Mouse (Mus musculus): ENCODE results near the gene Ppa1.
"Not testable (repeated sequence)": the region's sequence is repeated elsewhere in the genome, so short reads cannot be mapped to it uniquely, and the experiment has no call there.

Ppa1 gene

GRCm38 (mm10) chr10:61647790-61648736 is at the start of gene Ppa1:
TSS of gene Ppa1 (plus strand) at chr10:61648552.
- in situ Hi-C loops (cut with MboI, MseI), result no loop called here

- in situ Hi-C loops (cut with MboI, MseI), result loop anchor here (5.0 kb wide), 2 partner anchors 53 to 122 kb away; partner anchors contain the start of gene Lrrc20
These were observed 48.7 kb upstream of the Ppa1 start for GRCm38 (mm10) chr10:61599556-61600114.

- in situ Hi-C loops (cut with MboI, MseI), result loop anchor here (5.0 kb wide), 2 partner anchors 50 to 125 kb away; partner anchors contain the start of gene Lrrc20
These were observed 45.9 kb upstream of the Ppa1 start for GRCm38 (mm10) chr10:61602283-61603033.

- in situ Hi-C loops (cut with MboI, MseI), result loop anchor here (5.0 kb wide), 2 partner anchors 48 to 127 kb away; partner anchors contain the start of gene Lrrc20
These were observed 43.8 kb upstream of the Ppa1 start for GRCm38 (mm10) chr10:61604376-61605065.

- in situ Hi-C loops (cut with MboI, MseI), result not testable (repeated sequence)
These were observed 43.0 kb upstream of the Ppa1 start for GRCm38 (mm10) chr10:61605381-61605780.

GRCm38 (mm10) chr10:61605851-61606250 is 42.5 kb upstream of the Ppa1 start:
- in situ Hi-C loops (cut with MboI, MseI), result no loop called here

- in situ Hi-C loops (cut with MboI, MseI), result no loop called here
These were observed 40.1 kb upstream of the Ppa1 start for GRCm38 (mm10) chr10:61608233-61608632.

GRCm38 (mm10) chr10:61610650-61611235 is 37.6 kb upstream of the Ppa1 start:
- in situ Hi-C loops (cut with MboI, MseI), result no loop called here

GRCm38 (mm10) chr10:61614311-61614710 is 34.0 kb upstream of the Ppa1 start:
- in situ Hi-C loops (cut with MboI, MseI), result no loop called here

GRCm38 (mm10) chr10:61618528-61618927 is 29.8 kb upstream of the Ppa1 start:
- in situ Hi-C loops (cut with MboI, MseI), result no loop called here

- in situ Hi-C loops (cut with MboI, MseI), result no loop called here
These were observed 26.7 kb upstream of the Ppa1 start for GRCm38 (mm10) chr10:61621681-61622080.

- in situ Hi-C loops (cut with MboI, MseI), result not testable (repeated sequence)
These were observed 24.5 kb upstream of the Ppa1 start for GRCm38 (mm10) chr10:61623874-61624273.

- in situ Hi-C loops (cut with MboI, MseI), result no loop called here
These were observed 23.6 kb upstream of the Ppa1 start for GRCm38 (mm10) chr10:61624771-61625170.

- in situ Hi-C loops (cut with MboI, MseI), result no loop called here
These were observed 22.7 kb upstream of the Ppa1 start for GRCm38 (mm10) chr10:61625381-61626257.

GRCm38 (mm10) chr10:61626551-61626950 is 21.8 kb upstream of the Ppa1 start:
- in situ Hi-C loops (cut with MboI, MseI), result no loop called here

GRCm38 (mm10) chr10:61627195-61627937 is 21.0 kb upstream of the Ppa1 start:
- in situ Hi-C loops (cut with MboI, MseI), result no loop called here

- in situ Hi-C loops (cut with MboI, MseI), result no loop called here
These were observed 20.5 kb upstream of the Ppa1 start for GRCm38 (mm10) chr10:61627938-61628250.

GRCm38 (mm10) chr10:61632445-61632844 is 15.9 kb upstream of the Ppa1 start:
- in situ Hi-C loops (cut with MboI, MseI), result no loop called here

- in situ Hi-C loops (cut with MboI, MseI), result no loop called here
These were observed 11.3 kb upstream of the Ppa1 start for GRCm38 (mm10) chr10:61637055-61637454.
